Mouse (Mus musculus) midbrain, embryonic 14.5 days (tissue): Measurements from ENCODE around the gene Polr3b. TPM values are rescaled to one million over a fixed set of nuclear protein-coding genes. Genes with fewer than 3 reads are reported as not detected.
A peak's percentile ranks its signal among the peaks of the same experiment; 100 is the strongest.

Experiments
- ATAC-seq: fragments of 200-750 bp; cut with Nextera tagmentation; 2 replicates; pipeline ENCODE4 v1.8.0; 2017; ENCODE audit warnings: moderate number of reproducible peaks, moderate library complexity; ENCODE audit not compliant: low FRiP score, low TSS enrichment
- DNase-seq: peaks from one replicate; pipeline ENCODE4 v3.0.0-alpha.2; 2015
- H3K27ac ChIP-seq: fragments of 300-500 bp; sonication (generic); replicated peaks from 2 replicates; pipeline ENCODE4 v1.5.1; 2014; ENCODE audit warnings: mild to moderate bottlenecking, low read depth, low read length, moderate library complexity
- H3K27me3 ChIP-seq: fragments of 300-500 bp; sonication (generic); 2 replicates; pipeline ENCODE4 v1.6.1; 2014; ENCODE audit warnings: low read length, control low read depth, mixed read lengths; ENCODE audit not compliant: control insufficient read depth, insufficient read depth
- H3K36me3 ChIP-seq: fragments of 300-500 bp; sonication (generic); 2 replicates; pipeline ENCODE4 v1.6.1; 2014; ENCODE audit warnings: low read length, control low read depth; ENCODE audit not compliant: control insufficient read depth, insufficient read depth
- H3K4me1 ChIP-seq: fragments of 300-500 bp; sonication (generic); 2 replicates; pipeline ENCODE4 v1.6.1; 2014; ENCODE audit warnings: mild to moderate bottlenecking, antibody characterized with exemption, low read length, control low read depth; ENCODE audit not compliant: control insufficient read depth, insufficient read depth
- H3K4me2 ChIP-seq: fragments of 300-500 bp; sonication (generic); 2 replicates; pipeline ENCODE4 v1.6.1; 2014; ENCODE audit warnings: mild to moderate bottlenecking, low read length, moderate library complexity
- H3K4me3 ChIP-seq: fragments of 300-500 bp; sonication (generic); replicated peaks from 2 replicates; pipeline ENCODE4 v1.5.1; 2014; ENCODE audit warnings: low read depth, low read length
- H3K9ac ChIP-seq: fragments of 300-500 bp; sonication (generic); replicated peaks from 2 replicates; pipeline ENCODE4 v1.6.1; 2014; ENCODE audit warnings: mild to moderate bottlenecking, low read length, moderate library complexity
- H3K9me3 ChIP-seq: fragments of 300-500 bp; sonication (generic); 2 replicates; pipeline ENCODE4 v1.6.1; 2016; ENCODE audit warnings: low read length, control low read depth, mixed read lengths; ENCODE audit not compliant: control insufficient read depth
- WGBS: fragments of 180-500 bp; shearing (Covaris S2); extraction: QIAGEN DNeasy Blood & Tissue Kit; methylation state at CpG from one replicate; pipeline ENCODE4 v1.1.7; 2014; 5-methylcytosine and 5-hydroxymethylcytosine counted together
- polyA plus RNA-seq: library from polyadenylated mRNA; unstranded; fragments of >200 nt; fragmentation: Nextera tagmentation; extraction: Ambion mirVana; gene quantifications from 2 replicates; pipeline ENCODE4 v1.2.1, GENCODE M21; 2014

Polr3b gene
- polyA plus RNA-seq: 14.7 and 17.7 TPM in 2 replicates

DNA sequence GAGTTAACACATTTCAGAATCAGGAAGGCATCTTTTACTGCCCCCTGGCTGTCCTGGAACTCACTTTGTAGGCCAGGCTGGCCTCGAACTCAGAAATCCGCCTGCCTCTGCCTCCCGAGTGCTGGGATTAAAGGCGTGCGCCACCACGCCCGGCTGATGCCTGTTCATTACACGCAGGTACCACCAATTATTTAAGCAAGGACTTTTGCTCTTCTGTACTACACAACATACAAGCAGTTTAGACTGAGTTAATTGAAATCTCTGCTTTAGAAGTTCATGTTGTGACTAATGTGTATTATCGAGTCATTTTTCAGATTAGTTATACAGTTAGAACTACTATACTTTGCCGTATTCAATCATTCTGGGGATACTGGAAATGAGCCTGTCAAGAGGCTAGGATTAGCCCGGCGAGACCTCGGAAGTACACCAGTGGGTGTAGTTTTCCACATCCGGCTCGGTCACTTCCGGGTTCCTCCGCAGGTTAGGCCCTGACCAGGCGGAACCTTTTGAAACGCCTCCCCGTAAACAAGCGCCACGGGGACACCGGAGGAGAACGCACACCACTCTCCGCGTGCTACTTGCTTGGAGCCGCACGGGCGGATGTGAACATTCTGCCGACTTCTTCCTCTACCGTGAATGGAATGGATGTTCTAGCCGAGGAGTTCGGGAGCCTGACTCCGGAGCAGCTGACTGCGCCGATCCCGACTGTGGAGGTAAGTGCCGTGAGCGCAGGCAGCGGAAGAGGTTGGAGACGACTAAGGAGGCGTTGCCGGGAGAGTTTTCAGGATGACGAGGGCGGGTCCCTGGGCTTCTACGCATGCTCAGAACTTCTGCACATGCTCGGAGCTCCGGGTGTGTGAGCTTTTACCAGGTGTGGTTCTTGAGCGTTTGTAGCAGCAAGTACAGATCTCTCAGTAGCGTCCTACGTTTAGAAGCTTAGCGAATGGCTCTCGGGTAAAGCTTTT lies at the start of gene Polr3b:
TSS of gene Polr3b (plus strand) at position 467 of the 965 bp plus-strand sequence.
- peak; percentile 96 for ATAC-seq
- no peaks in the 10 kb centered on the region for H3K9me3 ChIP-seq
- peak within 1 kb of the TSS; percentile 61 for H3K4me3 ChIP-seq
- 8% methylated on average over 53 of the region's 53 CpGs for WGBS
- H3K36me3 ChIP-seq: no peaks in the 10 kb centered on the region
- peak within 1 kb of the TSS; percentile 75 for H3K4me2 ChIP-seq
- H3K27me3 ChIP-seq: no peaks in the 10 kb centered on the region
- DNase-seq: peak; percentile 96
- H3K27ac ChIP-seq: peak within 1 kb of the TSS; percentile 87
- H3K9ac ChIP-seq: peak within 1 kb of the TSS; percentile 60
- H3K4me1 ChIP-seq: peaks cover 12% of the 10 kb centered on the region

DNA sequence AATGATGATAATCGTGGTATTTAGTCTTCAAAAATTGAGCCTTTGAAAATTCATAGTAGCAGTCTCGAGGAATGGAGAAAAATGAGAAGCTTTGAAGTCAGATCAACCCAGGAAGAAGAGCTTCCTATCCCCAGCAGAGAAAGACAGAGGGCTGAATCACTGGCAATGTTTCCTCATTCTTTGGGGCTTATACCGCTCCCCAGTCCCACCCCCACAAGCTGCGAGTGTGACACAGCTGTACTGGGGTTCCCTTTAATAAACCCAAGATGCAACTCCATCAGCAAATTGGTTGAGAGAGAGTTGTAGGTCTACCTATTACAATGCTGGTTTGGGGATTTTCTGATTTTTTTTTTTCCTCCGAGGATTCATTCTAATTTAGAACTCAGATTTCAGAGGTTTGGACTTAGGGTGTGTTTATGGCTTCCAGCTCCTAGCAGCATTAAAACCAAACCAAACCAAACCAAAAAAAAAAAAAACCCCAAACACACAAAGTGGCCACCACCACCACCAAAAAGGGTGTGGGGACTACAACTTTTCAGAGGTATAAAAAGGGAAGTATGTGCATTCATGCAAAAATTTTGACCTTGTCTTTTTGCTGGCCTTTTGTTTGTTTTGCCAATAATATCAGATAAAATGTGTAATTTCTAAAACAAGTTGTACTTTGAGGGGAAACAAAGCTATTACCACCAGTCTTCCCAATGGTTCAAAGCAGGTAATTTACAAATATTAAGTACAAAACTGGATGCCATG lies 48.2 kb upstream of the Polr3b start:
- Histone ChIP-seq H3K27me3 (no peaks in the 10 kb centered on the region), H3K4me1 (peaks cover 8% of the 10 kb centered on the region; the same call in 1 of the 2 replicates), H3K9ac (no peak overlapping the region), H3K4me2 (no peak overlapping the region), H3K27ac (no peak overlapping the region), H3K36me3 (no peaks in the 10 kb centered on the region), H3K4me3 (no peak overlapping the region), H3K9me3 (no peaks in the 10 kb centered on the region)
- WGBS: 71% methylated on average over 5 of the region's 5 CpGs
- DNase-seq: no peak
- no peak for ATAC-seq

DNA sequence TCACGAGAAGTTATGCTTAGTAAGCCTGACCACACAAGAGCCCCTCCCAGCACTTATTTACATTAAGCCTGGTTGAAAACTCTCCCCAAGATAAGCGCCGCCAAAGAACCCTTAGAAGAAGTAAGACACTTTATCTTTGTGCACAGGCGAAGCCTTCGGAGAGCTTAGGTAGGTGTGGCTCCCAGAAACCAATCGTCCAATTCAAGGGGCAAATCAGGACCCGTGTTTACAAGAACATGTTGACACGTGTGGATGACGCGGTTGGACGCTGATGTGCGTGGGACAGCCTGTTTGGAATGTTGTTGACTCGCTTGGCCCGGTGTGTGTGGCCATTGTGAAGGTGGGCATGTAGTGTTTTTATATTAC lies 46.1 kb upstream of the Polr3b start:
- DNase-seq (peak; percentile 83), ATAC-seq (peak; percentile 76)
- Histone ChIP-seq H3K9ac (peak overlapping the region; percentile 72; the same call in 1 of the 2 replicates), H3K27ac (no peak overlapping the region), H3K4me3 (peak overlapping the region; percentile 83), H3K9me3 (no peaks in the 10 kb centered on the region), H3K27me3 (no peaks in the 10 kb centered on the region), H3K4me1 (peaks cover 8% of the 10 kb centered on the region; the same call in 1 of the 2 replicates), H3K36me3 (no peaks in the 10 kb centered on the region), H3K4me2 (peak overlapping the region; percentile 69)
- 1% methylated on average over 14 of the region's 14 CpGs for WGBS

DNA sequence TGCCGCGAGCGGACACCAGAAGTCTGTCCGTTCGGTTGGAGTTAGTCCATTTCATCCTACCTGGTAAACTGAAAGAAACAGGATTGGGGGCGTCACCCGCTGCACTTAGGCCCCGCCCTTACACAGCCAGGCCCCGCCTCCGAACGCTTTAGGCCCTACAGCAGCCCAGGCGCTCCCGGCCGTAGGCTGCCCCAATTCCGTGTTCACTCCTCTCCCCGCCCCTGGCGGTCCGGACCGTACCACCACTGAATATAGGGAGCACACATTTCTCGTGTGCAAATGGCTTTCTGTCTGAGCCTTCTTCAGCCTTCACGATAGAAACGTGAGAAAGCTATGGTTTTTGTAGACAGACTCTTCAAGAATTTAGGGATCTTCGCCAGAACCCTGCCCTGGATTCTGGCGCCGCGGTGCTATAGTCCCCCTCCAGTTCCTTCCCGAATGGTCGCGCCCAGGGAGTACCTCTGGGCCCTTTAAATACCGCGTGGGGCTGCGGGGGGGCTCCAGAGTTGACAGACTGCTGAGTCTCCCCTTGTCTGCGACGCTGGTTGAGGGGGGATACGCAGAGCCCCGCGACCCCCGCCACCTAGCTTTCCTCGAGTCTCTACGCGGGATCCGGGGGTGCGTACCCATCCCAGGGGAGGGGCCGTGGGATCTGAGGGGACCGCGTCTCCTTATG lies 45.6 kb upstream of the Polr3b start, which contains the start of gene Tcp11l2:
TSS of gene Tcp11l2 (plus strand) at position 232 of the 676 bp plus-strand sequence.
- peak; percentile 95 for DNase-seq
- Histone ChIP-seq H3K9ac (peak within 1 kb of the TSS; percentile 72), H3K27me3 (no peaks in the 10 kb centered on the region), H3K36me3 (no peaks in the 10 kb centered on the region), H3K4me2 (peak within 1 kb of the TSS; percentile 69), H3K27ac (peak within 1 kb of the TSS; percentile 78), H3K4me1 (peaks cover 8% of the 10 kb centered on the region; the same call in 1 of the 2 replicates), H3K4me3 (peak within 1 kb of the TSS; percentile 83), H3K9me3 (no peaks in the 10 kb centered on the region)
- ATAC-seq: peak; percentile 98
- under 1% methylated on average over 46 of the region's 46 CpGs for WGBS

DNA sequence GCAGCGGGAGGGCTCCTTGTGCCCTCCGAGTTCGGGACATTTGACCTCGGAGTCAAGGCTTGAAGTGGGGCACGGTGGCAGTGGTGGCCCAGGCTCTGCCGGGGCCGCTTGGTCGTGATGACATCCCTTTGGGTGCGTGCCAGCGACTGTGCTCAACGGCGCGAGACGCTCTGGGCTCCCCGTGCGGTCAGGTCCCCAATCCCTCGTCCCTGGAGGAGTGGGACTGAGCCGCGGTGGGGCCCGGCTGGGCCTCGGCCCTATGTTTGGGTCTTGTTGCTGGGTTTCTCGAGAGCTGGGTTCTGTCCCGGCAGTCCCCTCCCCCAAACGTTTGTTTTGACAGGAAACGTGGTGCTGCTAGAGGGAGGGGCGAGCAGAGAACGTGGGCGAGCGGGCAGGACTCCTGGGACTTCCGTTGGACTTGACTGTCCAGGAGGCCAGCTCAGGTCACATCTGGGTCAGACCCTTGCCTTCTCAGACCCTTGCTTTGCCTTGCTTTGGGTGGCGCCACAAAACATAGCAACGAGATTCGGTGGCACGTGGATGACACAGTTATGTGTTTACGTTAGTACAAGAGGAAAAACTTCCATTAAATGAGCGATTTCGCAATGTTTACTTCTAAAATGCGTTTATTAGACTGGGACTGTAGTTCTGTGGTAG lies 44.9 kb upstream of the Polr3b start:
- H3K27me3 ChIP-seq: no peaks in the 10 kb centered on the region
- peak overlapping the region; percentile 83 for H3K4me3 ChIP-seq
- H3K4me2 ChIP-seq: peak overlapping the region; percentile 69
- ATAC-seq (peak; percentile 56), DNase-seq (peak; percentile 77)
- peak overlapping the region; percentile 78 for H3K27ac ChIP-seq
- peak overlapping the region; percentile 72 for H3K9ac ChIP-seq
- H3K36me3 ChIP-seq: no peaks in the 10 kb centered on the region
- WGBS: 4% methylated on average over 38 of the region's 38 CpGs
- no peaks in the 10 kb centered on the region for H3K9me3 ChIP-seq
- peaks cover 8% of the 10 kb centered on the region; the same call in 1 of the 2 replicates for H3K4me1 ChIP-seq

DNA sequence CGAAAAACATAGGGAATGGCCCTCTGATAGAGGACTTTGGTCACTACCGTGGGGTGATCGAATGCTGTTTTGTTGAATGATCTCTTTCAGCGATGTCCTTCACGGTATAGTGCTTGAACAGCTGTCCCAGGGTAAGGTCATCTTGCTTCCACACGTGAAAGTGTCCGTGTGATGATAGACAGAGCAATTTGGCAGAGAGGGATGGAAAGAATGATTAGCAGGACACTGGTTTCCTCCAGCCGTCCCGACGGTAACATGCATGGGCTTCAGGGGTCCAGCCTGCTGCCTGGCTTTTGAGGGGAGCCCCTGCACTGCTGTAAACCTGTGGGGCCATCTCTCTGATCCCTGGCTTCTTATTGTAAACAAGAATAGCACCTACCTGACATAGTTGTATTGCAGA lies 43.4 kb upstream of the Polr3b start:
- H3K4me1 ChIP-seq: peaks cover 8% of the 10 kb centered on the region; the same call in 1 of the 2 replicates
- no peak for ATAC-seq
- WGBS: 83% methylated on average over 10 of the region's 10 CpGs

DNA sequence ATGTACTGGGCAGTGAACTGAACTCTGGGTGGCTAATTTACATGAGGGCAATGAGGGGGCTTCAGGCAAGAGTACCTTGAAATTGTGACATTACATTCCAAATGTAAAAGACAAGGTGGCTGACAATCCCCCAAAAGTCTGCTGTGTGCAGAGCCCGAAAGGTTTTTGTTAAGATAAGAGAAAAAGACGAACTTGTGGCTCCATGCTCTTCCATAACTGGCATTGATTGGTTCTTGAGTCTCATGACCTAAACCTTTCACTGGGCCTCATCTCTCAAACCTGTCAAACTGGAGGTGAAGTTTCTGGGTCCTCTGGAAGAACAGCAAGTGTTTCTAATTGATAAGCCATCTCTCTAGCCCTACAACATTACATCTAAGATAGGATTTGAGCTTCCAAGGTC lies 42.6 kb upstream of the Polr3b start:
- no peak overlapping the region for H3K27ac ChIP-seq
- H3K27me3 ChIP-seq: no peaks in the 10 kb centered on the region
- WGBS: 79% methylated on average over 2 of the region's 2 CpGs
- peaks cover 8% of the 10 kb centered on the region; the same call in 1 of the 2 replicates for H3K4me1 ChIP-seq
- DNase-seq (no peak), ATAC-seq (no peak)
- H3K9me3 ChIP-seq: no peaks in the 10 kb centered on the region
- no peaks in the 10 kb centered on the region for H3K36me3 ChIP-seq
- no peak overlapping the region for H3K4me3 ChIP-seq
- H3K9ac ChIP-seq: no peak overlapping the region
- no peak overlapping the region for H3K4me2 ChIP-seq

More for the DNA sequence above, 43.4 kb upstream of the Polr3b start:
- H3K27ac ChIP-seq: no peak overlapping the region
- no peaks in the 10 kb centered on the region for H3K9me3 ChIP-seq
- no peak overlapping the region for H3K9ac ChIP-seq
- H3K27me3 ChIP-seq: no peaks in the 10 kb centered on the region
- H3K4me3 ChIP-seq: no peak overlapping the region
- no peak overlapping the region for H3K4me2 ChIP-seq
- DNase-seq: no peak
- no peaks in the 10 kb centered on the region for H3K36me3 ChIP-seq

DNA sequence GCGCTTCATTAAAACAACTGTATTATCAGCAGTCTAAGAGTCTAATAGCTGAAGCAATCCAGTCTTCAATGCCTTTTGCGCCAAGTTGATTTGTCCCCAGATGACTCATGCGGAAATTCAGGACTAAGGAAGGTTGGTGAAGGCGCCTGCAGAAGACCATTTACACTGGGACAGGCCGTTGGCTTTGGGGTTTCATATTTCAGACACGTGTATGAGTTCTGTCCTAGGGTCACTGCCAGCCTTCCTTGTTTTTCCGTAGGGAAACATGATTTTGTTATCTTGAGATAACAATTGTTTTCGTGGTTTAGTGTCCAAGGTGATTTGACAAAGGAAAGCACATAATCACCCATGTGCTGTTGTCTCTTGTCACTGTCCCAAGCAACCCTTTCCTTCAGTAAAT lies 40.9 kb upstream of the Polr3b start:
- Histone ChIP-seq H3K4me3 (no peak overlapping the region), H3K27ac (no peak overlapping the region), H3K4me1 (peaks cover 8% of the 10 kb centered on the region; the same call in 1 of the 2 replicates), H3K4me2 (no peak overlapping the region), H3K9ac (no peak overlapping the region), H3K9me3 (no peaks in the 10 kb centered on the region), H3K27me3 (no peaks in the 10 kb centered on the region), H3K36me3 (no peaks in the 10 kb centered on the region)
- WGBS: 83% methylated on average over 8 of the region's 8 CpGs
- no peak for DNase-seq
- no peak for ATAC-seq
